Mouse (Mus musculus): ENCODE measurements around the gene Gm10639. TPM values are rescaled to one million over a fixed set of nuclear protein-coding genes. Genes with fewer than 3 reads are reported as not detected.
A peak's percentile ranks its signal among the peaks of the same experiment; 100 is the strongest.
"Not testable (repeated sequence)": the region's sequence is repeated elsewhere in the genome, so short reads cannot be mapped to it uniquely, and the experiment has no call there.

Gene Gm10639
- polyA plus RNA-seq, 1 experiment from 2014 or later, result not detected

GRCm38 (mm10) chr9:78319499-78319898 lies 29.8 kb downstream of the Gm10639 start:
- no peaks in the 10 kb centered on the region for H3K9me3 ChIP-seq (ENCODE audit: control insufficient read depth, low read length)
- no peak overlapping the region for H3K4me3 ChIP-seq (ENCODE audit: control insufficient read depth in 1 of 2, insufficient read depth in 1 of 2, low read depth in 1 of 2, low read length in 2 of 2)
- H3K9ac ChIP-seq (ENCODE audit: low read length), result no peak overlapping the region
- ATAC-seq (ENCODE audit: insufficient number of reproducible peaks, insufficient read depth, low FRiP score, low read depth), result no peak
- H3K36me3 ChIP-seq (ENCODE audit: control insufficient read depth, insufficient read depth, low read length), result no peaks in the 10 kb centered on the region
- no peaks in the 10 kb centered on the region for H3K27me3 ChIP-seq (ENCODE audit: control insufficient read depth, insufficient read depth, low read length)
- WGBS, result 27% methylated on average over 1 of the region's 1 CpGs
- no peak overlapping the region for H3K4me2 ChIP-seq (ENCODE audit: low read length)
- H3K4me1 ChIP-seq (ENCODE audit: control insufficient read depth in 2 of 2, insufficient read depth in 2 of 2, low read length in 2 of 2), result no peaks in the 10 kb centered on the region
- H3K27ac ChIP-seq (replicated peaks in 1 of 2; ENCODE audit: control insufficient read depth in 1 of 2, insufficient read depth in 1 of 2, low read depth in 2 of 2, low read length in 2 of 2), result no peak overlapping the region

GRCm38 (mm10) chr9:78327289-78327688 lies 37.6 kb downstream of the Gm10639 start, which contains the start of gene Omt2b:
TSS of gene Omt2b (plus strand) at chr9:78327589.
- not testable (repeated sequence) for H3K4me3 ChIP-seq (ENCODE audit: control insufficient read depth in 1 of 2, insufficient read depth in 1 of 2, low read depth in 1 of 2, low read length in 2 of 2); H3K9ac ChIP-seq (ENCODE audit: low read length); H3K27ac ChIP-seq (replicated peaks in 1 of 2; ENCODE audit: control insufficient read depth in 1 of 2, insufficient read depth in 1 of 2, low read depth in 2 of 2, low read length in 2 of 2); H3K36me3 ChIP-seq (ENCODE audit: control insufficient read depth, insufficient read depth, low read length); H3K4me2 ChIP-seq (ENCODE audit: low read length); ATAC-seq (ENCODE audit: insufficient number of reproducible peaks, insufficient read depth, low FRiP score, low read depth); H3K9me3 ChIP-seq (ENCODE audit: control insufficient read depth, low read length); H3K4me1 ChIP-seq (ENCODE audit: control insufficient read depth in 2 of 2, insufficient read depth in 2 of 2, low read length in 2 of 2); H3K27me3 ChIP-seq (ENCODE audit: control insufficient read depth, insufficient read depth, low read length)
- 43% methylated on average over 1 of the region's 1 CpGs for WGBS

- not testable (repeated sequence) for H3K27ac ChIP-seq (replicated peaks in 1 of 2; ENCODE audit: control insufficient read depth in 1 of 2, insufficient read depth in 1 of 2, low read depth in 2 of 2, low read length in 2 of 2); H3K4me2 ChIP-seq (ENCODE audit: low read length); H3K4me1 ChIP-seq (ENCODE audit: control insufficient read depth in 2 of 2, insufficient read depth in 2 of 2, low read length in 2 of 2); H3K27me3 ChIP-seq (ENCODE audit: control insufficient read depth, insufficient read depth, low read length); H3K36me3 ChIP-seq (ENCODE audit: control insufficient read depth, insufficient read depth, low read length); H3K9me3 ChIP-seq (ENCODE audit: control insufficient read depth, low read length); H3K4me3 ChIP-seq (ENCODE audit: control insufficient read depth in 1 of 2, insufficient read depth in 1 of 2, low read depth in 1 of 2, low read length in 2 of 2); H3K9ac ChIP-seq (ENCODE audit: low read length)
- peak; percentile 35; the same call in 1 of the 2 replicates for ATAC-seq (ENCODE audit: insufficient number of reproducible peaks, insufficient read depth, low FRiP score, low read depth)
Measured at GRCm38 (mm10) chr9:78337050-78337449, 47.3 kb downstream of the Gm10639 start.

GRCm38 (mm10) chr9:78340324-78340723 lies 50.6 kb downstream of the Gm10639 start:
- not testable (repeated sequence) for H3K4me1 ChIP-seq (ENCODE audit: control insufficient read depth in 2 of 2, insufficient read depth in 2 of 2, low read length in 2 of 2); H3K9ac ChIP-seq (ENCODE audit: low read length); H3K9me3 ChIP-seq (ENCODE audit: control insufficient read depth, low read length); ATAC-seq (ENCODE audit: insufficient number of reproducible peaks, insufficient read depth, low FRiP score, low read depth); H3K27ac ChIP-seq (replicated peaks in 1 of 2; ENCODE audit: control insufficient read depth in 1 of 2, insufficient read depth in 1 of 2, low read depth in 2 of 2, low read length in 2 of 2); H3K27me3 ChIP-seq (ENCODE audit: control insufficient read depth, insufficient read depth, low read length); H3K4me3 ChIP-seq (ENCODE audit: control insufficient read depth in 1 of 2, insufficient read depth in 1 of 2, low read depth in 1 of 2, low read length in 2 of 2); H3K36me3 ChIP-seq (ENCODE audit: control insufficient read depth, insufficient read depth, low read length); H3K4me2 ChIP-seq (ENCODE audit: low read length)
- 14% methylated on average over 8 of the region's 8 CpGs for whole genome bisulfite sequencing

GRCm38 (mm10) chr9:78342494-78342893 lies 52.8 kb downstream of the Gm10639 start:
- H3K27ac ChIP-seq (replicated peaks in 1 of 2; ENCODE audit: control insufficient read depth in 1 of 2, insufficient read depth in 1 of 2, low read depth in 2 of 2, low read length in 2 of 2); H3K9ac ChIP-seq (ENCODE audit: low read length); H3K36me3 ChIP-seq (ENCODE audit: control insufficient read depth, insufficient read depth, low read length); ATAC-seq (ENCODE audit: insufficient number of reproducible peaks, insufficient read depth, low FRiP score, low read depth); H3K4me2 ChIP-seq (ENCODE audit: low read length); H3K27me3 ChIP-seq (ENCODE audit: control insufficient read depth, insufficient read depth, low read length); H3K9me3 ChIP-seq (ENCODE audit: control insufficient read depth, low read length); H3K4me3 ChIP-seq (ENCODE audit: control insufficient read depth in 1 of 2, insufficient read depth in 1 of 2, low read depth in 1 of 2, low read length in 2 of 2); H3K4me1 ChIP-seq (ENCODE audit: control insufficient read depth in 2 of 2, insufficient read depth in 2 of 2, low read length in 2 of 2): not testable (repeated sequence)
- WGBS, result 77% methylated on average over 4 of the region's 4 CpGs

GRCm38 (mm10) chr9:78343055-78343454 lies 53.3 kb downstream of the Gm10639 start:
- WGBS, result 81% methylated on average over 9 of the region's 9 CpGs
- not testable (repeated sequence) for H3K9ac ChIP-seq (ENCODE audit: low read length); H3K27ac ChIP-seq (replicated peaks in 1 of 2; ENCODE audit: control insufficient read depth in 1 of 2, insufficient read depth in 1 of 2, low read depth in 2 of 2, low read length in 2 of 2); H3K9me3 ChIP-seq (ENCODE audit: control insufficient read depth, low read length); H3K36me3 ChIP-seq (ENCODE audit: control insufficient read depth, insufficient read depth, low read length); H3K4me3 ChIP-seq (ENCODE audit: control insufficient read depth in 1 of 2, insufficient read depth in 1 of 2, low read depth in 1 of 2, low read length in 2 of 2); ATAC-seq (ENCODE audit: insufficient number of reproducible peaks, insufficient read depth, low FRiP score, low read depth); H3K27me3 ChIP-seq (ENCODE audit: control insufficient read depth, insufficient read depth, low read length); H3K4me1 ChIP-seq (ENCODE audit: control insufficient read depth in 2 of 2, insufficient read depth in 2 of 2, low read length in 2 of 2); H3K4me2 ChIP-seq (ENCODE audit: low read length)

- not testable (repeated sequence) for H3K4me3 ChIP-seq (ENCODE audit: control insufficient read depth in 1 of 2, insufficient read depth in 1 of 2, low read depth in 1 of 2, low read length in 2 of 2)
Measured at GRCm38 (mm10) chr9:78345235-78345634, 55.5 kb downstream of the Gm10639 start.

GRCm38 (mm10) chr9:78347004-78347403 lies 57.3 kb downstream of the Gm10639 start:
- Histone ChIP-seq H3K36me3 (ENCODE audit: control insufficient read depth, insufficient read depth, low read length) (no peaks in the 10 kb centered on the region), H3K9ac (ENCODE audit: low read length) (no peak overlapping the region), H3K27me3 (ENCODE audit: control insufficient read depth, insufficient read depth, low read length) (no peaks in the 10 kb centered on the region), H3K9me3 (ENCODE audit: control insufficient read depth, low read length) (no peaks in the 10 kb centered on the region), H3K27ac (replicated peaks in 1 of 2; ENCODE audit: control insufficient read depth in 1 of 2, insufficient read depth in 1 of 2, low read depth in 2 of 2, low read length in 2 of 2) (no peak overlapping the region), H3K4me1 (ENCODE audit: control insufficient read depth in 2 of 2, insufficient read depth in 2 of 2, low read length in 2 of 2) (no peaks in the 10 kb centered on the region), H3K4me3 (ENCODE audit: control insufficient read depth in 1 of 2, insufficient read depth in 1 of 2, low read depth in 1 of 2, low read length in 2 of 2) (no peak overlapping the region), H3K4me2 (ENCODE audit: low read length) (no peak overlapping the region)
- no peak for ATAC-seq (ENCODE audit: insufficient number of reproducible peaks, insufficient read depth, low FRiP score, low read depth)
- WGBS, result 53% methylated on average over 3 of the region's 3 CpGs

More at GRCm38 (mm10) chr9:78345235-78345634, 55.5 kb downstream of the Gm10639 start:
- WGBS, result 61% methylated on average over 3 of the region's 4 CpGs
- not testable (repeated sequence) for H3K27ac ChIP-seq (replicated peaks in 1 of 2; ENCODE audit: control insufficient read depth in 1 of 2, insufficient read depth in 1 of 2, low read depth in 2 of 2, low read length in 2 of 2); H3K36me3 ChIP-seq (ENCODE audit: control insufficient read depth, insufficient read depth, low read length); H3K9me3 ChIP-seq (ENCODE audit: control insufficient read depth, low read length); H3K4me1 ChIP-seq (ENCODE audit: control insufficient read depth in 2 of 2, insufficient read depth in 2 of 2, low read length in 2 of 2); H3K4me2 ChIP-seq (ENCODE audit: low read length); H3K27me3 ChIP-seq (ENCODE audit: control insufficient read depth, insufficient read depth, low read length); H3K9ac ChIP-seq (ENCODE audit: low read length); ATAC-seq (ENCODE audit: insufficient number of reproducible peaks, insufficient read depth, low FRiP score, low read depth)
